Mouse (Mus musculus) stomach, postnatal 0 days (tissue): ENCODE measurements around the gene Oprl1. TPM values are rescaled to one million over a fixed set of nuclear protein-coding genes. Genes with fewer than 3 reads are reported as not detected.

Source experiments
- ATAC-seq: fragments of 200-750 bp; cut with Nextera tagmentation; 2 replicates; pipeline ENCODE4 v1.8.0; 2017; ENCODE audit not compliant: low FRiP score, low TSS enrichment
- DNase-seq: peaks from one replicate; pipeline ENCODE4 v3.0.0-alpha.2; 2016; ENCODE audit warnings: low spot score
- H3K27ac ChIP-seq: fragments of 300-500 bp; sonication (generic); replicated peaks from 2 replicates; pipeline ENCODE4 v1.5.1; 2014; ENCODE audit warnings: mild to moderate bottlenecking, control low read depth
- H3K27me3 ChIP-seq: fragments of 300-500 bp; sonication (generic); 2 replicates; pipeline ENCODE4 v1.6.1; 2014; ENCODE audit warnings: low read length; ENCODE audit not compliant: control insufficient read depth, insufficient read depth
- H3K36me3 ChIP-seq: fragments of 300-500 bp; sonication (generic); 2 replicates; pipeline ENCODE4 v1.6.1; 2014; ENCODE audit warnings: low read length, mixed read lengths; ENCODE audit not compliant: control insufficient read depth, insufficient read depth
- H3K4me1 ChIP-seq: fragments of 300-500 bp; sonication (generic); replicated peaks from 2 replicates; pipeline ENCODE4 v1.6.1; 2014; ENCODE audit warnings: antibody characterized with exemption; ENCODE audit not compliant: control insufficient read depth, insufficient read depth
- H3K4me2 ChIP-seq: fragments of 300-500 bp; sonication (generic); replicated peaks from 2 replicates; pipeline ENCODE4 v1.6.1; 2014; ENCODE audit warnings: low read depth, mild to moderate bottlenecking, control low read depth, moderate library complexity
- H3K4me3 ChIP-seq: fragments of 300-500 bp; sonication (generic); 2 replicates; pipeline ENCODE4 v1.5.1; 2014; ENCODE audit warnings: low read depth, low read length, control low read depth
- H3K9ac ChIP-seq: fragments of 300-500 bp; sonication (generic); 2 replicates; pipeline ENCODE4 v1.6.1; 2014; ENCODE audit warnings: mild to moderate bottlenecking, low read length, control low read depth, mixed read lengths
- H3K9me3 ChIP-seq: fragments of 300-500 bp; sonication (generic); 2 replicates; pipeline ENCODE4 v1.6.1; 2016; ENCODE audit warnings: low read length; ENCODE audit not compliant: control insufficient read depth
- CTCF ChIP-seq: IDR thresholded peaks from 2 replicates; pipeline ENCODE4 v1.5.1; 2016; ENCODE audit warnings: antibody characterized with exemption, low read depth, mild to moderate bottlenecking, moderate library complexity
- EP300 ChIP-seq: optimal IDR thresholded peaks from 2 replicates; pipeline ENCODE3; 2016; ENCODE audit warnings: antibody characterized with exemption
- WGBS: fragments of 180-500 bp; shearing (Covaris S2); extraction: QIAGEN DNeasy Blood & Tissue Kit; methylation state at CpG from one replicate; pipeline ENCODE4 v1.1.7; 2014; 5-methylcytosine and 5-hydroxymethylcytosine counted together
- polyA plus RNA-seq: library from polyadenylated mRNA; unstranded; fragments of >200 nt; fragmentation: Nextera tagmentation; extraction: Ambion mirVana; gene quantifications from 2 replicates; pipeline ENCODE4 v1.2.1, GENCODE M21; 2015

The Oprl1 gene
- polyA plus RNA-seq: 0.52 and 0.80 TPM in 2 replicates

DNA sequence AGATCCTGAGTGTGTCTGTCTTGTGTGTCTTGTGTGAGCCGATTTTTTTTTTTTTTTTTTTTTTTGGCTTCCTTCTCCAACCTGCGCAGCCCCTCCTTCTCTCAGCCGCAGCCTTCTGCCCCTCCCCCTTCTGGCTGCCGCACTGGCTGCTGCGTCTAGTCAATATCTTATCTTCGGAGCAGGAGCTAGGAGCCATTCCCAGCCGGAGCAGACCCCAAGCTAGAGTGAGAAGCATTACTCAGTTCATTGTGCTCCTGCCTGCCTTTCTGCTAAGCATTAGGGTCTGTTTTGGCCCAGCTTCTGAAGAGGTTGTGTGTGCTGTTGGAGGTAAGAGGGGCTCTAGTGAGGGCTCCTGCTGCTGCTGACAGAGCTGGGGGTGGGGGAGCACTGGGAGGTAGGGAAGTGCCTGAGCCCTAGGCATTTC, at the start of gene Oprl1:
TSS of gene Oprl1 (plus strand) at position 114 of the 424 bp plus-strand sequence.
- Histone ChIP-seq H3K27ac (no peak within 1 kb of the TSS), H3K36me3 (no peaks in the 10 kb centered on the region), H3K4me1 (no peaks in the 10 kb centered on the region), H3K27me3 (no peaks in the 10 kb centered on the region), H3K4me2 (no peak within 1 kb of the TSS), H3K9me3 (no peaks in the 10 kb centered on the region), H3K9ac (no peak within 1 kb of the TSS), H3K4me3 (no peak within 1 kb of the TSS)
- 3% methylated on average over 7 of the region's 7 CpGs for WGBS
- TF ChIP-seq CTCF (no peak), EP300 (no peak)
- DNase-seq: peak; percentile 33
- ATAC-seq: no peak

DNA sequence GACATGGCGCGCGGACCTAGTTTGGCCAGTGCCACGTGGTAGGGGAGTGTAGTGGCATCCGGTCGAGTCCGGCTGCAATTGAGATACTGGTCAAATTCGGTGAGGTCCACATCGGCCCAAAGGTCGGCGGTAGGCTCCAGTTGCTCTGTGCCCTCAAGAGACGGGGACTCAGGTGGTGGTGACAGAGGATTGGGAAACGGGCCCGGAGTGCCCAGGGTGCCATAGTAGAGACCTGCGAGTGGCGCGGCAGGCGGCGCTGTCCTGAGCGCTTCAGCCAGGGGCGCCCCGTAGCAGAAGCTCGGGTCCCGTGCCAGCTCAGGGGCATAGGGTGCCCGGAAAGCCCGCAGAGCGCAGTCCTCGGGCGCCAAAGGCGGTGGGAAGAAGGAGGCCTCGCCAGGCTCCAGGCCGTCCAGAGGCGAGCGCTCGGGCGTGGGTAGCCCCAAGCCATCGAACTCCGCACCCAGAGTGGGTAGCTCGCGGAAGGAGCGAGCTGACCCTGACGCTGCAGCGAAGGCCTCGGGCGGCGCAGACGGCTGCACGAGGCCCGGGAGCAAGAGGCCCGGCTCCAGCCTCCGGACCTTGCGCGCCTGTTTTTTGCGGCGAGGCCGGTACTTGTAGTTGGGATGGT, 44.4 kb upstream of the Oprl1 start:
- no peak for DNase-seq

DNA sequence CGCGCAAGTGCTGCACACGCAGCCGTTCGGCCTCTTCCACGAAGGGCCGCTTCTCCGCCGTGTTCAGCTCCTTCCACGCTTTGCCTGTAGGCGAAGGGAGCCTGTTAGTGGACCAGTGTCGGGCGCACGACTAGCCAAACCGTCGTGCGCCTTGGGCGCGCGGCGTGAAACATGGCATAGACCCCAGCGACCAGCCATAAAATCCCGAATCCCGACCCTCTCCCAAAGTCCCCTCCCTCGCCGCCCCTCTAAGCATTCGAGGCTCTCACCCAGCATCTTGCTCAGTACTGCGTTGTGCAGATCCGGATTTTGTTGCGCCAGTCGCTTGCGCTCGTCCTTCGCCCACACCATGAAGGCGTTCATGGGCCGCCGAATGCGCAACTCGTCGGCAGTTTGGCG, 43.9 kb upstream of the Oprl1 start:
- TF ChIP-seq EP300 (no peak), CTCF (no peak)
- H3K27me3 ChIP-seq: peaks cover 19% of the 10 kb centered on the region
- H3K4me3 ChIP-seq: peak overlapping the region; percentile 44
- H3K9ac ChIP-seq: peak overlapping the region; percentile 41
- H3K36me3 ChIP-seq: no peaks in the 10 kb centered on the region
- ATAC-seq (no peak), DNase-seq (no peak)
- peak overlapping the region; percentile 64 for H3K4me2 ChIP-seq
- H3K27ac ChIP-seq: peak overlapping the region; percentile 67; the same call in 1 of the 2 replicates
- peaks cover 3% of the 10 kb centered on the region for H3K4me1 ChIP-seq
- H3K9me3 ChIP-seq: no peaks in the 10 kb centered on the region
- WGBS: 1% methylated on average over 41 of the region's 41 CpGs

More for the DNA sequence above, 44.4 kb upstream of the Oprl1 start:
- H3K36me3 ChIP-seq: no peaks in the 10 kb centered on the region
- TF ChIP-seq EP300 (no peak), CTCF (peak; percentile 37; the same call in 1 of the 2 replicates)
- H3K4me3 ChIP-seq: peak overlapping the region; percentile 44
- H3K4me2 ChIP-seq: peak overlapping the region; percentile 64
- H3K27ac ChIP-seq: 0 out of 2 replicates have a peak overlapping the region, but pooled peaks have one; percentile 45
- no peaks in the 10 kb centered on the region for H3K9me3 ChIP-seq
- peaks cover 19% of the 10 kb centered on the region for H3K27me3 ChIP-seq
- peak overlapping the region; percentile 41 for H3K9ac ChIP-seq
- peaks cover 3% of the 10 kb centered on the region; the same call in 1 of the 2 replicates for H3K4me1 ChIP-seq
- ATAC-seq: 0 out of 2 replicates have a peak, but pooled peaks have one; percentile 21
- WGBS: 5% methylated on average over 56 of the region's 56 CpGs

DNA sequence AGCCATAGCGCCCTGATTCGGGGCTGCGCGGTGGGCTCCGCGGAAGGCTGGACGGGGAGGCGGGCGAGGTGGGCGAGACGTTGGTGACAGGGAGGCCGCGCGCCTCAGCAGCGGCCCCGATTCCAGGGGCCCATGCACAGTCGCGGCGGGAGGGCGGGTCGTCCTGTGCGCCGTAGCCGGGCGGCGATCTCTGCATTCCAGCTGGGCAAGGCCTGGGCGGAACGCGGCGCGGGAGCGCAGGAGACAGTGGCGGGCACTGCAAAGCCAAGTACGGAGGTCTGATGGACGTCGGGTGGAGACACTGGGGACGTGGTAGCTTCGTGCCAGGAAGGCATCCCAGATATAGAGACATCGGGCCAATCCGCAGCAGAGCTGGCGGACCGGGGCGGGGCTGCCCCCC, 43.5 kb upstream of the Oprl1 start, which contains the start of gene Sox18:
TSS of gene Sox18 (minus strand) at position 315 of the 400 bp plus-strand sequence.
- peaks cover 3% of the 10 kb centered on the region for H3K4me1 ChIP-seq
- no peak for TF ChIP-seq CTCF
- no peaks in the 10 kb centered on the region for H3K36me3 ChIP-seq
- no peak for DNase-seq
- H3K27me3 ChIP-seq: peaks cover 19% of the 10 kb centered on the region
- H3K4me3 ChIP-seq: peak within 1 kb of the TSS; percentile 44
- H3K9ac ChIP-seq: peak within 1 kb of the TSS; percentile 41
- H3K9me3 ChIP-seq: no peaks in the 10 kb centered on the region
- H3K27ac ChIP-seq: peak within 1 kb of the TSS; percentile 67; the same call in 1 of the 2 replicates
- ATAC-seq: no peak; the same call in 1 of the 2 replicates
- H3K4me2 ChIP-seq: peak within 1 kb of the TSS; percentile 64
- WGBS: under 1% methylated on average over 43 of the region's 43 CpGs

DNA sequence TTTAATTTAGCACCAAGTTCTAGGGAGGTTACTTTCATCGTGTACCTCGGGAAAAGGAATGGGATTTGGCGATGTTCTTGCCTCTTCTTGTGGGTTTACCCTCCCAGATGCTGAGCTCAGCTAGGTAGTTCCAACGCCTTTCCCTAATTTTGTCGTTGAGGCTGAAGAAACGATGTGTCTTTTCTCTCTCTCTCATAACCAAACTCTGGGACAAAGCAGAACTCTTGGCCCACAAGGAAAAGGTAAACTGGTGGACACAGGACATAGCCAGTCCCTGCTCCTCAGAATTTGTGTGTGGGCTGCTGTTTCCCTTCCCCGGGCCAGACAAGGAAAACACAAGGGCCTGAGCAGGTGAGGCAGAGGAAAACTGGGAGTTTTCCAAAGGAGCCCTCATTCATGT, 42.8 kb upstream of the Oprl1 start:
- H3K4me1 ChIP-seq: peaks cover 3% of the 10 kb centered on the region
- WGBS: 36% methylated on average over 7 of the region's 7 CpGs
- ATAC-seq (no peak), DNase-seq (no peak)
- no peak overlapping the region for H3K4me3 ChIP-seq
- no peak for TF ChIP-seq EP300
- TF ChIP-seq CTCF: no peak
- no peaks in the 10 kb centered on the region for H3K36me3 ChIP-seq
- H3K27ac ChIP-seq: no peak overlapping the region
- H3K4me2 ChIP-seq: peak overlapping the region; percentile 64; the same call in 1 of the 2 replicates
- no peak overlapping the region; the same call in 1 of the 2 replicates for H3K9ac ChIP-seq
- no peaks in the 10 kb centered on the region for H3K9me3 ChIP-seq
- H3K27me3 ChIP-seq: peaks cover 19% of the 10 kb centered on the region

DNA sequence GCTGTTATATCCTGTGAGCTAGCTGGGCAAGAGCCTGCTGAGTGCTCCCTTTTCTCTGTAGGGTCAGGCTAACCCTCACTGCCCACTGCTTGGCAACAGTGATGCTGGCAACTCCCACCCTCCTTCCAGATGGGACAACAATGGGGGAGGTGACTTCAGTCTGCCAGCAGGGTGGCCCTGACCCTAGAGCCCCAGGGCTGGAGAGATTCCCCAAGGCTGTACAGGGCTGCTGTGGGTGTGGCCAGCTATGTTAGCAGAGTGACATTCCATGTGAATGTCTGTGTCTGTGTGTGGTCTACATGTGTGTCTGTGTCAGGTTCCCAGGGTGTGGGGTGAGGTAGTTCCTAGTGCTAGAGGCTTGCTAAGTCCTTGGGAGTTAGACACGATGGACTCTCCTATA, 41.3 kb upstream of the Oprl1 start:
- Histone ChIP-seq H3K4me1 (peaks cover 3% of the 10 kb centered on the region), H3K4me2 (no peak overlapping the region), H3K4me3 (no peak overlapping the region), H3K9ac (no peak overlapping the region), H3K27me3 (peaks cover 19% of the 10 kb centered on the region), H3K27ac (0 out of 2 replicates have a peak overlapping the region, but pooled peaks have one; percentile 18), H3K36me3 (no peaks in the 10 kb centered on the region), H3K9me3 (no peaks in the 10 kb centered on the region)
- ATAC-seq (peak; percentile 18; the same call in 1 of the 2 replicates), DNase-seq (no peak)
- 39% methylated on average over 1 of the region's 1 CpGs for WGBS
- no peak for TF ChIP-seq CTCF
- no peak for TF ChIP-seq EP300
